Mouse (Mus musculus) T-helper 2 cell (primary cell): Measurements from ENCODE around the gene Zhx3.

Experiments
- in situ Hi-C: fragments of 300-600 bp; cut with MboI, MseI; formaldehyde crosslinking; loops from one replicate; pipeline ENCODE4 v1.15.1; 2025; ENCODE audit warnings: high pct_unique_total_duplicates

The Zhx3 gene

DNA sequence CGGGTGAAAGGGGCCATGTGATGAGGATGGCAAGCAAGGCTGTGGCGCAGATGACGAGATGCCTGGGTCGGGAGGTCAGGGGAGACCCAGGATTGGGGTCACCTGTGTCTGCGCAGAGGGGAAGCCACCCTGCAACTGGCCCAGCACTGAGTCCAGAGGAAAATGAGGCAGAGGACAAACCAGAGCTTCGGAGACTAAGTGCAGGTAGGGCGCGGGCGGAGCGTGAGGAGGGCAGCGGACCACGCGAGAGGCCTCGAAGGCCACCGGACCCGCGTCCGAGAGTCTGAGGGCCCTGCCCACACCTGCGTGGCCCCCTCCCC is 142.0 kb downstream of the Zhx3 start:
- in situ Hi-C loops: no loop called here

DNA sequence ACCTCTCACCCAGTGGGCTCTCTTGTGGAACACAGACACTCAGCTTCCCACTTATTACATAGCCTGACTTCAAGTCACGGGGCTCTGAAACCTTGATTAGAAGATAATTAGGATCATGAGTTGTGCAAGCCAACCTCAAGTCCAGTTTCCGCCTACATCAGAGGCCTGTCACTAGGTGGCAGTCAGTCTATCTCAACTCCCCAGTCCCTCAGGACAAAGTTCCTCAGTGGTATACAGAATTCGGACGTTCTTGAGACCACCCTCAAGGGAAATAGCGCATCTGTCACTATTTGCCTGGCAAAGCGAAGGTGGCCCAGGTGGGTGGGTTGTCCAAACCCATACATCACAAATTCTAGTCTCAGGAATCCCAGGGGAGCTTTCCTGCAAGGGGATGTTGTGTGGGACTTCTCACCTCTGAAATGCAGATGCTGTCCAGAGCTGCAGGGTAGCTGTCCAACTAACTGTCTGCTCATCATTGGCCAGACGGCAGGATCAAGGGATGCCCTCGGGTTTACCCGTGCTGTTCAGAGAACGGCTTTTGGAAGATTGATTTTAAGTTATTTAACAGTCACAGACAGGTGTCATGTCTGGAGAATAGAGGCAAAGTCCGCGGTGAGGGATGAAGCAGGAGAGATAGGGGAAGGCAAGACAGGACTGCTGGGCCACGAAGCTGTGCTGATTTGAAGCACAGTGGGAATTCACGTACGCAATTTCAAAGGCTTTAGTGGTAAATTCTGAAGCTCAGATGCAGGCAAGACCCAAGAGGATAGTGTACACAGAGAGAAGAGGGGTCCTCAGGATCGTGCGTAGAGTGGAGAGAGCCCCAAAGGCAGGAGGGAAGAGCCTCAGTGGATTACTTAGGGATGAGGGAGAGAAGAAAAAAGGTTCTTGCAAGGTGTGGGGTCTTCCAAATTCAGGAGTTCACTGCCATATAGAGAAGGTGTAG is 142.7 kb downstream of the Zhx3 start:
- in situ Hi-C loops: loop anchor here (10.0 kb wide), 1 partner anchor 135 kb away; no protein-coding TSS in a partner anchor

- in situ Hi-C loops: loop anchor here (10.0 kb wide), 1 partner anchor 135 kb away; no protein-coding TSS in a partner anchor
Observed at GRCm38 (mm10) chr2:160729436-160729835, 143.4 kb downstream of the Zhx3 start.

DNA sequence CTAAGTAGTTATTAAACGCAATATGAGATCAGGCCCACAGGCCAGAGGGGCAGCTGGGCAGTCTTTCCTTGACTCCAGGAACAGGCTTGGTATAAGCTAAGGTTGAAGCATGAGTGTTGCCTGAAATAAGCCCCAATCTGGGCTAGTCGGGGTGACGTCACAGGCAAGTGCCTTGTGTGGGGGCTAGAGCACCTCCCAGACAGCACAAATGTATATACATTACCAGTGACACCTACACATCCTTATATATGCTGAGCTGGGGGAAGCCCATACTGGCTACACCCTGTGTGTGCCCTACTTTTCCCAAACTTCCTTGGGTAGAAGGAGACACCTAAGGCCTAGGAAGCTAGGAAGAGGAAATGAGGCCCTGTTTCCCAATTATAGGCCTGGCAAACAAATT is 143.8 kb downstream of the Zhx3 start:
- in situ Hi-C loops: loop anchor here (10.0 kb wide), 1 partner anchor 134 kb away; no protein-coding TSS in a partner anchor

GRCm38 (mm10) chr2:160725877-160726864 is 146.6 kb downstream of the Zhx3 start:
- in situ Hi-C loops: loop anchor here (10.0 kb wide), 1 partner anchor 131 kb away; no protein-coding TSS in a partner anchor

- in situ Hi-C loops: loop anchor here (10.0 kb wide), 1 partner anchor 130 kb away; no protein-coding TSS in a partner anchor
Observed at GRCm38 (mm10) chr2:160724536-160724935, 148.3 kb downstream of the Zhx3 start.

GRCm38 (mm10) chr2:160723613-160724375 is 149.0 kb downstream of the Zhx3 start:
- in situ Hi-C loops: loop anchor here (10.0 kb wide), 1 partner anchor 129 kb away; no protein-coding TSS in a partner anchor

DNA sequence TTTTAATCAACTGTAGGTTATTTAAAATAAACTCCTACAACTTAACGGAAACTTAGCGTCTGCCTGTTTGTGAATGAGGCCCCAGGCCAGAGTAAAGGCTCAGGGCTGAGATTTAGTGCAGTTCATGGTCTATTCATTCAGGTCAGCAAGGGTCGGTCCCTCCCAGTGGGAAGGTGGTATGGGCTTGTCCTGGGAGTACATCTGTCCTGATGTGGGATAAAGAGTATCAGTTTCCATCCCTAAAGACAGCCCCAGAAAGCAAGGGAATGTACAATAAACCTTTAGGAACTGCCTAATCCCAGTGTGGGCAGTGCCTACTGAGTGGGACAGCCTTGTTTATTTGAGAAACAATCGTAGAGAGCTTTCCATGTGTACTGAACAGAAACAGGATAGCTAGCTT is 150.1 kb downstream of the Zhx3 start:
- in situ Hi-C loops: loop anchor here (10.0 kb wide), 1 partner anchor 128 kb away; no protein-coding TSS in a partner anchor

DNA sequence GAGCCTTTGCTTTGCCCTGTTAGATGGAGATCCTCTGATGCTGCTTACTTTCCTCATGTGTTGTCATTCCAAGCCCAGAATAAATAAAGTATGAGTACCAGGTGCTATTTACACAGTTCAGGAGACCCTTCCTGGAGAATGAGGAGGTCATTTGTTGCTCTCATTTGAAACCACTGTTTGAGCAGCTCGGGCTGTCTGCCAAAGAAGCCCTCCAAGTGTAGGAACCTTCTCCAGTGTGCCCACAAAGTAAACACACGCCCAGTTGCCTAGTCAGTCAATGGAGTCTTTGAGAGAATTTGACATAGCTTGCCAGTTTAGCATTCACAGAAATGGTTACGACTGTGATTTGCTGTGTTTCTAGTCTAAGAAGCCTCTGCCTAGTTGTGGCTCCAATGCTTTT is 154.0 kb downstream of the Zhx3 start:
- in situ Hi-C loops: no loop called here

GRCm38 (mm10) chr2:160717269-160717668 is 155.5 kb downstream of the Zhx3 start:
- in situ Hi-C loops: no loop called here

DNA sequence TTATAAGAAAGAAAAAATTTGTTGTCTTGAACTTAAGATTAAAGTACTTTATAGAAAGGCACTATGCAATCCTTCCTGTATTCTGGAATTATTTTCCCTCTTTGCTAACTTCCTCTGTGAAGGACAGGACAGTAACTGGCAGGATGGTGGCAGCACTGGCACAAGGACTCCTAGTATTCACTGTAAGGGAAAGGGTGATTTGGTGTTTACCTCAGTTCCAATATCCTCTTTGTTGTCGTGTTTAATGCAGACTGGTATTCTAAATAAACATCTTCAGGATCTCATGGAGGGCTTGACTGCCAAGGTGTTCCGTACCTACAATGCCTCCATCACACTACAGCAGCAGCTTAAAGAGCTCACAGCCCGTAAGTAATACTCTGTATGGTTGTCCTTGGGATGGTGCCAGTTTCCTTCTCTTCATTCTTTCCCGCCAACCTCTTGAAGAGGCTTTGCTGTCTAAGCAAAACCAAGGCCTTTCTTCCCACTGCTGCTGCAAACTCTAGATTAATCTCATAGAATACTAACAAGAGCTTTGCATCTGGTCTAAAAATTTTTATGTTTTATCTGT is 157.3 kb downstream of the Zhx3 start:
- in situ Hi-C loops: no loop called here

DNA sequence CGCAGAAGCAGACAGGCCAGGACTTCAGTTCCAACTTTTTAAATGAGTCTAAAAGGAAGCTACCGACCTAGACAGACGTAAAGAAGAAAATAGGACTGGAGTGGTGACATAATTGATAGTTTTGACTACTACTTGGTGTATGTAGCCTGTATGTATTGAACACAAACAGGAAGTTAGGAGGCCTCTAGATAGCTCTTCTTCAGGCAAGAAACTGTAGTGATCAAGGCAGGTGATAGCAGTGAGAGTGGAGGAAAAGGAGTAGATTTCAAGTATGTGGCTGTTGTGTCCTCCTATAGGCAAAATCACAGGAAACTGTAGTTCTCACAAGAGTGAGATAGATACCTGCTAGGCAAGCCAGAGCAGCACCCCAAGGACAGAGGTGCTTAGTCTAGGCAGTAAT is 165.1 kb downstream of the Zhx3 start:
- in situ Hi-C loops: no loop called here

DNA sequence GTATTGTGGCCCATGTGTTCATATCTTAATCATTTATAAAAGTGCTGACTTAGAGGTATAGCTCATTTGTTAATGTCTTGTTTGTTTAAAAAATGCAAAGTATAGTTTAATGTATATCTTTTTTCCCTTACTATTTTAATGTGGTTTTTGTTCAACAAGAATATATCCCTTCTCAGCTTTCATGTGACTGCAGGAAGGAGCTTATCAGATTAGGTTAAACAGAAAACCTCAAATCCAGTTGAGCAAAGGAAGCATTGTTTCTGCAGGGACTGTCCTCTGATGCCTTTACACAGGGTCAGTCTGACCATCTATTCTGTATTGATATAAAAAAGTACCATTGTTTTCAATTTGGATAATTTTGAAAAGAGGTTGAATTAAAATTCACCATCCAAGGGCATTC is 170.0 kb downstream of the Zhx3 start:
- in situ Hi-C loops: no loop called here

GRCm38 (mm10) chr2:160701603-160702002 is 171.2 kb downstream of the Zhx3 start:
- in situ Hi-C loops: no loop called here

- in situ Hi-C loops: no loop called here
Observed at GRCm38 (mm10) chr2:160700271-160700670, 172.5 kb downstream of the Zhx3 start.
